Mouse (Mus musculus): ENCODE measurements around the gene Camk1d.

- TF ChIP-seq CTCF (IDR thresholded peaks at IDR 0.05; ENCODE audit: borderline replicate concordance, insufficient read depth, low read depth, low read length), result no peak; the same call in 1 of the 2 replicates
- 0 out of 2 replicates have a peak, but pooled peaks have one; percentile 27 for TF ChIP-seq POLR2A (IDR thresholded peaks at IDR 0.05; ENCODE audit: borderline replicate concordance, insufficient read depth, low read length)
These were observed at the start of gene Camk1d for GRCm38 (mm10) chr2:5714211-5715053.
